Mouse (Mus musculus) liver, adult 2 months (tissue): Measurements from ENCODE around the gene Nop9.

Source experiments
- CTCF ChIP-seq: fragments of 200-500 bp; IDR thresholded peaks from 2 replicates; pipeline ENCODE4 v1.5.1; 2011; ENCODE audit warnings: low read depth, low read length, control low read depth
- POLR2A ChIP-seq: fragments of 200-500 bp; IDR thresholded peaks from 2 replicates; pipeline ENCODE4 v1.6.1; 2011; ENCODE audit warnings: low read length, control low read depth; ENCODE audit not compliant: insufficient read depth; ENCODE audit errors: extremely low read depth

GRCm38 (mm10) chr14:55733889-55734288 lies 11.6 kb upstream of the Nop9 start:
- TF ChIP-seq POLR2A (no peak), CTCF (no peak)
